Mouse (Mus musculus) heart, embryonic 10.5 days (tissue): ENCODE data around the gene Zfand3. TPM values are rescaled to one million over a fixed set of nuclear protein-coding genes. Genes with fewer than 3 reads are reported as not detected.

Experiments
- DNase-seq: peaks from one replicate; pipeline ENCODE4 v3.0.0-alpha.2; 2017; ENCODE audit warnings: low spot score
- H3K27ac ChIP-seq: fragments of 300-500 bp; sonication (generic); 2 replicates; pipeline ENCODE4 v1.5.1; 2016; ENCODE audit warnings: mild to moderate bottlenecking
- H3K27me3 ChIP-seq: fragments of 300-500 bp; sonication (generic); 2 replicates; pipeline ENCODE4 v1.6.1; 2016; ENCODE audit warnings: mild to moderate bottlenecking; ENCODE audit not compliant: poor library complexity, insufficient read depth, severe bottlenecking
- H3K36me3 ChIP-seq: fragments of 300-500 bp; sonication (generic); 2 replicates; pipeline ENCODE4 v1.6.1; 2016; ENCODE audit warnings: mild to moderate bottlenecking, moderate library complexity
- H3K4me1 ChIP-seq: fragments of 300-500 bp; sonication (generic); 2 replicates; pipeline ENCODE4 v1.6.1; 2016; ENCODE audit warnings: mild to moderate bottlenecking
- H3K4me3 ChIP-seq: fragments of 300-500 bp; sonication (generic); 2 replicates; pipeline ENCODE4 v1.5.1; 2016; ENCODE audit warnings: mild to moderate bottlenecking, moderate library complexity
- H3K9me3 ChIP-seq: fragments of 300-500 bp; sonication (generic); 2 replicates; pipeline ENCODE4 v1.6.1; 2016; ENCODE audit warnings: mild to moderate bottlenecking, moderate library complexity
- WGBS: fragments of 180-500 bp; shearing (Covaris S2); methylation state at CpG from one replicate; pipeline ENCODE4 v1.1.7; 2016; 5-methylcytosine and 5-hydroxymethylcytosine counted together
- polyA plus RNA-seq: library from polyadenylated mRNA; unstranded; fragments of >200 nt; fragmentation: Nextera tagmentation; extraction: Ambion mirVana; gene quantifications from 2 replicates; pipeline ENCODE4 v1.2.1, GENCODE M21; 2016

Zfand3 gene
- polyA plus RNA-seq, 1 experiment from 2014 or later, result 54.7 TPM

DNA sequence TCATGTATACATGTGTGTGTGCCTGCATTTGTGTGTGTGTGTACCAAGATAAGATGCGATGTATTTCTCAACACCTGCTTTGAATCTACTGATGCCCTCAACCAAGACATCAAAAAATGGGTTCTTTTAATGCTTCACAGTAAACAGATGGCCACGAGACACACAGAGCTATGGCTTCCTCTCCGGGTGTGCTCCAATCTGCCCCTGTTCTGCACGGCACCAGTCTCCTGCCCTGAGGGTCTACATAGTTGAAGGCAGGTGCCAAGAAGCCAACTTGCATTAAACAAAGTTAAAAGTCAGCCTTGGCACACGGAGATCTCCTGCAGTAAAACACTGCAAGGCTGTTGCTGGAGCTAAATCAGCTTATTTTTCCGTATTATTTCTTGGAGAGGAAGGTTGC, 236.5 kb downstream of the Zfand3 start:
- H3K9me3 ChIP-seq, result no peaks in the 10 kb centered on the region
- no peak overlapping the region for H3K4me3 ChIP-seq
- DNase-seq, result no peak
- no peak overlapping the region for H3K27ac ChIP-seq
- H3K36me3 ChIP-seq, result no peaks in the 10 kb centered on the region
- peaks cover 60% of the 10 kb centered on the region for H3K4me1 ChIP-seq
- WGBS, result 84% methylated on average over 6 of the region's 6 CpGs
- H3K27me3 ChIP-seq, result no peaks in the 10 kb centered on the region

DNA sequence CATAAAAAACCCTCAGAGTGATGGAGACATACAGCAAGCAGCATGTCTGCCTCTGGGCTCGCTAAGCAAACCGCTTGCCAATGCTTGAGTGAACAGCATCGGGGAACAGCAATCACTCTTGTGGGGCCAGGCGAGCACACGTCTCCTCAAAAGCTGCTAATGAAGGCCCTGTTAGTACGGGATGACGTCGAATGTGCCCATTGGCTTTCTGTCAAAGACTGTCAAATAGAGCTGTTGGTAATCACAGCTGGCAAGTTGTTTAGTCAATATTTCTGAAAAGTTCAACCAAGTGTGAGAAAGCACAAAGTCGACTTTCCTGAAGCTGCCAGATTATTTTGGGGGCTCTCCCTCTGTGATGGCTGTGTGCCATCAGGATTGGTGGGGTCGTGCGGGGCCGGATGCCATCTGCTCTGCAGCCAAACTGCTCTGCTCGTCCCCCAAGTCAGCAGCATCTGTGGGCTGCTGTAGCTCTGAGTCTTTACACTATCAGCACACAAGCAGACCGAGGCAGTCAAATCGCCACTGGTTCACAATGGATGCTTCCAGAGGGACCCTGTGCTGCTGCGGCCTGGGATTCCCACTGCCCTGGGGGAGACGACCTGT, 237.3 kb downstream of the Zfand3 start:
- DNase-seq, result no peak
- H3K4me1 ChIP-seq, result peaks cover 67% of the 10 kb centered on the region
- WGBS, result 84% methylated on average over 17 of the region's 17 CpGs
- H3K27ac ChIP-seq, result peak overlapping the region; percentile 48; the same call in 1 of the 2 replicates
- H3K4me3 ChIP-seq, result no peak overlapping the region
- no peaks in the 10 kb centered on the region for H3K27me3 ChIP-seq
- H3K36me3 ChIP-seq, result no peaks in the 10 kb centered on the region
- no peaks in the 10 kb centered on the region for H3K9me3 ChIP-seq

DNA sequence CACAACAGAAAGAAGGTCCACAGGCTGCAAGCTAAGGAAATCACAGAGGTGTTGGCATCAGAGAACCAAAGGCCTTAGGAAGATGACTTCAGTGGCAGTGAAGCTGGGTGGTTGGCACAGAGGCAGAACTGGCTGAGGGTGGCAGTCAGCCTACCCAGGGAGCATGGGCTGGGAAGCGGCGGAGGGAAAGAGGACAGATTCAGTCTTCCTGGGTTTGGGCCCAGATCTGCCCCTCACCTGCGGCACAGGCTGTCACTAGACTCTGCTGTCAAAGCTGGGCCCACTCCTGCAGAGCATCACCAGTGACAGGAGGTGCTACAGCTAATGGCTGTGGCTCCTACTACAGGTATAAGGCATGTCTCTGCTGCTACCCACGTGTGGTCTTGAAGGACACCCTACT, 238.1 kb downstream of the Zfand3 start:
- Histone ChIP-seq H3K4me3 (no peak overlapping the region), H3K9me3 (no peaks in the 10 kb centered on the region), H3K36me3 (no peaks in the 10 kb centered on the region), H3K27ac (peak overlapping the region; percentile 81; the same call in 1 of the 2 replicates), H3K4me1 (peaks cover 72% of the 10 kb centered on the region), H3K27me3 (no peaks in the 10 kb centered on the region)
- no peak for DNase-seq
- WGBS, result 88% methylated on average over 4 of the region's 4 CpGs

DNA sequence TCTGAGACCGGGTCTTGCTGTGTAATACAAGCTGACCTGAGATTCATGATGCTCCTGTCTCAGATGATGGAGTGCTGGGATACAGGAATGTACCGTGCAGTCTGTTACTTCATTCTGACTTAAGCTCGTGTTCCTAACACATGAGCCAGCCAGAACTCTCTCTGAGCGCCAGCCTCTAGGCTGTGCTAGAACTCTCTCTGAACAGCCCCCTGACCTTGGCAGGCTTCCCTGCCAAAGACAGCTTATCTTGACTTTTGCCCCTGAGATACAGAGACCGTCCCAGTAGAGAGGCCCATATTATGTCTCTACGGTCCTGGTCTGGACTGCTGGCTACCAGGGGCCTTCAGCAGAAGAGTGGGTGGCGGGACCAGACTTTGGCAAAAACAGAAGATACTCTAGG, 239.0 kb downstream of the Zfand3 start:
- WGBS, result 37% methylated on average over 7 of the region's 7 CpGs
- DNase-seq, result no peak
- no peaks in the 10 kb centered on the region for H3K36me3 ChIP-seq
- no peaks in the 10 kb centered on the region for H3K27me3 ChIP-seq
- peak overlapping the region; percentile 81 for H3K27ac ChIP-seq
- H3K9me3 ChIP-seq, result no peaks in the 10 kb centered on the region
- H3K4me3 ChIP-seq, result no peak overlapping the region
- peaks cover 75% of the 10 kb centered on the region for H3K4me1 ChIP-seq

DNA sequence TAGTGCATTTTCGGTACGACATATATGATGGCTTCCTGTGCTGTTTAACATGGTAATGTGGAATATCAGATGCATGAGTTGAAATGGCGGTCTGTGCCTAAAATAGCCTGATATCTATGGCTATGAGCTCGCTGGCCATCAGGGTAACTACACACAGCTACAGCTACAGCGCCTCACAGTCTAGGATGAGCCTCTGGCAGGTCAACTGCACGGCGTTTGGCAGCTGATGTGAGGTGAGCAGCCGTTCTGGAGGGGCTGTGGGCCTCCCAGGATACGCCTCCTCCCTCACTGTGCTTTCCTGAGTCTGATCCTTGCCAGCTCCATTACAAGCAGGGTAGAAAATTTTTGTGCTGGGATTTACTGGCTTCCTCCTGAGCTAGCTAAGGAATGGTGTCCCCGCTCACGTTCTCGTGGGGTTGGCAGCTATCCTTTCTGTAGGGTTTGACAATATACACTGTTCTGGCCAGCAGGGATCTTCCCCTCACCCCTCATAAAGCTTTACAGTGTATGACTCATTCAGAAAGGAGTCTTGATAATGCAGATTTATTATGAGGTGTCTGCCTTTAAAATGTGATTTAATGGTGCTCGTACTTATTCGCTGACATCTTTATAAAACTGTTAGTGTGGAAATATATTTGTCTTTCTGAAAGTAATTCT, 240.2 kb downstream of the Zfand3 start:
- H3K4me1 ChIP-seq, result peaks cover 70% of the 10 kb centered on the region
- peak overlapping the region; percentile 81 for H3K27ac ChIP-seq
- no peak overlapping the region for H3K4me3 ChIP-seq
- no peaks in the 10 kb centered on the region for H3K36me3 ChIP-seq
- 56% methylated on average over 14 of the region's 14 CpGs for WGBS
- no peaks in the 10 kb centered on the region for H3K9me3 ChIP-seq
- H3K27me3 ChIP-seq, result no peaks in the 10 kb centered on the region
- DNase-seq, result no peak

DNA sequence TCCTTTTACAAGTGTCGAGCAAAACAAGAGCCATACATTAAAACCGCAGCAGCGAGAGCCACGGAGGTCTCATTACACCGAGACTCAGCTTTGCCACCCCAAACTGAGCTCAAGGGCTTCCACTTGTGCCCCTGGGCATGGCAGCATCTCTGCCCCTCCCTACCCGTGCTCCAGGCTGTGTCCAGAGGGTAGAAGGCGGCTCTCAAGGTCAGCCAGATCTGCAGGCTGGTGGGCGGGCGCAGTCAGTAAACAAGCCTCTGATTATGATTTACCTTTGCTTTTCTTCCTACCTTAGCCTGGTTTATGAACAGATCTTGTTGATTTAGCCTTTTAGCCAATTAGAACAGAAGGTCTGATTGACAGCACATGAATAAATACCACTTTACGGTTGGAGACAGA, 240.8 kb downstream of the Zfand3 start:
- Histone ChIP-seq H3K4me1 (peaks cover 69% of the 10 kb centered on the region), H3K36me3 (no peaks in the 10 kb centered on the region), H3K27ac (peak overlapping the region; percentile 81), H3K4me3 (no peak overlapping the region), H3K9me3 (no peaks in the 10 kb centered on the region), H3K27me3 (no peaks in the 10 kb centered on the region)
- 70% methylated on average over 10 of the region's 10 CpGs for WGBS
- no peak for DNase-seq

DNA sequence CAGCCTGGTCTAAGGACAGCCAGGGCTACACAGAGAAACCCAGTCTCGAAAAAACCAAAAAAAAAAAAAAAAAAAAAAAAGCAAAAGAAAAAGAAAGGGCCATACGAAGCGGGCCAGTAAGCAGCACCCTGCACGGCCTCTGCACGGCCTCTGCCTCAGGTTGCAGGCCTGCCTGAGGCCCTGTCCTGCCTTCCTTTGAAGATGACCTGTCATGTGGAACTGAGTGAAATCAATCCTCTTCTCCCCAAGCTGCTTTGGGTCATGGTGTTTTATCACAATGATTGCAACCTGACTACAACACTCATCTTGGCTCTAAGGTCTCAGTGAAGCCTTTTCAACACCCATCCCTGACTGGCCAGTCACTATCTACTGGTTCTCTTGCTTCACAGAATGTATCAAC, 248.5 kb downstream of the Zfand3 start:
- Histone ChIP-seq H3K4me1 (peaks cover 58% of the 10 kb centered on the region), H3K4me3 (no peak overlapping the region), H3K27me3 (no peaks in the 10 kb centered on the region), H3K27ac (no peak overlapping the region), H3K36me3 (no peaks in the 10 kb centered on the region), H3K9me3 (no peaks in the 10 kb centered on the region)
- 84% methylated on average over 5 of the region's 5 CpGs for WGBS
- DNase-seq, result no peak

DNA sequence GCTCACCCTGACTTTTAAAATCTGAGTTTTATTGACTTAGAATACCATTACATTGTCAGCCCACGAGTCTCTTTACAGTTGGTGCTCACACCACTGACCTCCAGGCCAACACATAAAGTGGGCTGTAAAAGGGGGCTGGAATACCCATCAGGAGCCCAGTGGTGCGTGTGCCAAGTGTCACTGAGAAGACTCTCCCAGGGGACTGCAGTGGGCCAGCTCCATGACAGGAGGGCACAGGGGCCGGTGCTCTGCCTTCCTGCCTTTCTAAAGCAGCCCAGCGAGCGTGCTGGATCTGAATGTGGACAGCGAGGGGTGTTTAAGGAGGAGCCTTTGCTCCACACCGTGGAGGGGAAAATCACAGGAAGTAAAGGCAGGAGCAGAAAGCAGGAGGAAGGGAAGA, 249.4 kb downstream of the Zfand3 start:
- Histone ChIP-seq H3K27ac (peak overlapping the region; percentile 67), H3K9me3 (no peaks in the 10 kb centered on the region), H3K27me3 (no peaks in the 10 kb centered on the region), H3K4me1 (peaks cover 66% of the 10 kb centered on the region), H3K36me3 (no peaks in the 10 kb centered on the region), H3K4me3 (no peak overlapping the region)
- WGBS, result 61% methylated on average over 7 of the region's 7 CpGs
- DNase-seq, result no peak

DNA sequence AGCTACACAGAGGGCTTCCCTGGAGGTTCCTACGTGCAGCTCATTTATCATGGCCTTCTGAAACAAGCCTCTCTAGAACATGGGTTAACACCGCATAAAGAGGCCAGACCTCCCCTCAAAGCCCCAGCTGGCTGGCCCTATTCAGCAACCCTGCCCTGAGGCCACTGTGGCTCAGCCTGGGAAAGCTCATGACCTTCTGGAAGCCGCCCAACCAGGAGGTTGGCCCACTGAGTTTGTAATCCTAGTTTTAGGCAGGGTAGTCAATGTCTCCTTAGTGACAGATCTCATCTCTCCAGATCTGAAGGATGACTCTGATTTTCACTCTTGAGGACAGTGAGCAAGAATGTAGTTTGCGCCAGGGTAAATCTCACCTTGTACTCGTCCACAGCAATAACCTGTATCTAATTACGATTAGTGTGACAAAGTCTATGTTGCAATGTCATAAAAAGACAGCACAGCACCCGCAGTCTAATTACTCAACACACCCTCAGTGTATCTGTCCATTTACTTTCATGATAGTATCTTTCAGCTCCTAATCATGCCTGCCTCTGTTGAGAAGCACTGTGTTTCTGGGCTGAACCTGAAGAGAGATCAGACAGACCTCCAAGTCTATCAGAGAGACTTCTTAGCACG, 251.5 kb downstream of the Zfand3 start:
- no peaks in the 10 kb centered on the region for H3K36me3 ChIP-seq
- peaks cover 65% of the 10 kb centered on the region for H3K4me1 ChIP-seq
- DNase-seq, result no peak
- 63% methylated on average over 8 of the region's 8 CpGs for WGBS
- H3K9me3 ChIP-seq, result no peaks in the 10 kb centered on the region
- no peaks in the 10 kb centered on the region for H3K27me3 ChIP-seq
- no peak overlapping the region for H3K4me3 ChIP-seq
- peak overlapping the region; percentile 64; the same call in 1 of the 2 replicates for H3K27ac ChIP-seq

DNA sequence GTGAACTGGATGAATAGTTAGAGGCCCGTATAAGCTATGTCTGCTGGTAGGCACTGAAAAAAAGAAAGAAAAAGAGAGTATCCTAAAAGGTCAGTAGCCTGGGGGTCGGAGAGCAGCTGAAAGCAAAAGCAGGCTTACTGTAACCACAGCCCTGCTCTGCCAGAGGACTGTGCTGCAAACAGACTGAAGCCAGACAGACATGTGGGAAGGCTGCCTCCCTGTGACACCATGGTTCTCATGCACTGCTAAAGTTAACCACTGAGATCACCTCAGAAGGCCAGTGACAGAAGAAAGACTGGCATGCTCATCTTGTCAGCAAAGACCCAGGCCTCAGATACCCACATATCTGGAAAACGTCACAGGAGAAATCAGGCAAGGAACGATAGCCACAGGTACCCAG, 253.9 kb downstream of the Zfand3 start:
- no peaks in the 10 kb centered on the region for H3K27me3 ChIP-seq
- H3K4me3 ChIP-seq, result no peak overlapping the region
- H3K9me3 ChIP-seq, result no peaks in the 10 kb centered on the region
- H3K36me3 ChIP-seq, result no peaks in the 10 kb centered on the region
- no peak overlapping the region for H3K27ac ChIP-seq
- DNase-seq, result no peak
- peaks cover 65% of the 10 kb centered on the region for H3K4me1 ChIP-seq
- WGBS, result 41% methylated on average over 4 of the region's 4 CpGs

DNA sequence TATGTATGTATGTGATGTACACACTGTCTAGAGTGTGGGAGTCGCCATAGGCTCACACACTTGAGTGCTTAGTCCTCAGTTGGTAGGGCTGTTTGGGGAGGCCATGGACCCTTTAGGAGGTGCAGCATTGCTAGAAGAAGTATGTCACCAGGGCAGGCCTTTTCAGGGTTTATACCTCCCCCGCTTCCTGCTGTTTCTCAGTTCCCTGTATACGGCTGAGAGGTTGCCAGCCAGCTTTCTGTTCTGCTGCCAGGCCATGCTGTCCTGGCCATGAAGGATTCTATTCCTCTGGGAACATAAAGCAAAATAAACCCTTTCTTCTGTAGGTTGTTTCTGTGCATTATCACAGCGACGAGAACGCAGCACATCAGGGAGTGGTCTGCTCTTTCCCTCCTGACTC, 255.4 kb downstream of the Zfand3 start:
- H3K27me3 ChIP-seq, result no peaks in the 10 kb centered on the region
- 63% methylated on average over 6 of the region's 6 CpGs for WGBS
- DNase-seq, result no peak
- H3K4me1 ChIP-seq, result peaks cover 54% of the 10 kb centered on the region
- H3K4me3 ChIP-seq, result no peak overlapping the region
- H3K9me3 ChIP-seq, result no peaks in the 10 kb centered on the region
- H3K27ac ChIP-seq, result no peak overlapping the region
- H3K36me3 ChIP-seq, result no peaks in the 10 kb centered on the region
